Comparison of ENCODE assay signal across 28 mouse cellular contexts in genomic region chr11:106260826-106261450, GRCm38 (mm10). TPM values are rescaled to one million over a fixed set of nuclear protein-coding genes. Genes with fewer than 3 reads are reported as not detected.
"Had no signal": no experiment of that assay in that cellular context is flagged by ENCODE, and none has a peak within 500 bp of the region (broad histone marks: within the 10 kb centered on the region; RNA-seq: fewer than 3 reads in every experiment).

No protein-coding gene starts in this region.

- H3K9me3 ChIP-seq: limb, embryonic 10.5 days; limb, embryonic 13.5 days; liver, embryonic 12.5 days; liver, embryonic 15.5 days; lung, embryonic 15.5 days had no signal

- H3K27ac ChIP-seq: left cerebral cortex, adult 2 months; limb, embryonic 10.5 days; limb, embryonic 13.5 days; liver, embryonic 12.5 days; liver, embryonic 15.5 days; lung, embryonic 15.5 days; stomach, postnatal 0 days had no signal

- H3K4me2 ChIP-seq: limb, embryonic 13.5 days; liver, embryonic 12.5 days; liver, embryonic 15.5 days; lung, embryonic 15.5 days; midbrain, embryonic 11.5 days had no signal

- H3K9ac ChIP-seq: limb, embryonic 13.5 days; liver, embryonic 12.5 days; liver, embryonic 15.5 days; lung, embryonic 15.5 days had no signal

- H3K4me3 ChIP-seq: left cerebral cortex, adult 2 months; limb, embryonic 10.5 days; limb, embryonic 13.5 days; liver, embryonic 12.5 days; liver, embryonic 15.5 days; lung, embryonic 15.5 days had no signal

- H3K27me3 ChIP-seq: limb, embryonic 13.5 days; liver, embryonic 12.5 days; liver, embryonic 15.5 days; lung, embryonic 15.5 days had no signal

- DNase-seq: kidney, adult 18-20 months; kidney, adult 9 months; kidney, postnatal 14 days; kidney, postnatal 4 days; layer of hippocampus, postnatal 36 days; liver; lung, adult 18-20 months; midbrain, embryonic 14.5 days; thymus, adult 18-20 months; thymus, postnatal 36 days had no signal

- ATAC-seq: liver, embryonic 12.5 days had no signal

RNA-seq across cellular contexts. Expression of gene Tcam1, which starts 15.5 kb away (rescaled TPM):
- total RNA-seq: left cerebral cortex, adult 2 months had no signal
- polyA plus RNA-seq: neural tube, embryonic 14.5 days had no signal

RNA-seq across cellular contexts. Expression of gene Gh, which starts 40.7 kb away (rescaled TPM):
- total RNA-seq: layer of hippocampus, postnatal 10 days; layer of hippocampus, postnatal 36 days; left cerebral cortex, adult 2 months; left cerebral cortex, postnatal 14 days; megakaryocyte progenitor cell, adult 5-6 weeks; megakaryocyte-erythroid progenitor cell, adult 5-6 weeks had no signal
- polyA plus RNA-seq: kidney, embryonic 16.5 days; limb, embryonic 10.5 days; limb, embryonic 13.5 days; liver, embryonic 12.5 days; liver, embryonic 15.5 days; lung, embryonic 15.5 days; midbrain, embryonic 11.5 days; midbrain, embryonic 14.5 days; midbrain, postnatal 0 days; neural tube, embryonic 11.5 days; neural tube, embryonic 14.5 days; stomach, embryonic 14.5 days; stomach, postnatal 0 days; urinary bladder, adult 2 months had no signal
